Mouse (Mus musculus): ENCODE measurements at regions not wholly inside any gene's neighbourhood (a gene's known extent, or its start where the extent isn't known, plus 50 kb on each side); places are given as distances from the start of the nearest gene placed in this dataset.

DNA sequence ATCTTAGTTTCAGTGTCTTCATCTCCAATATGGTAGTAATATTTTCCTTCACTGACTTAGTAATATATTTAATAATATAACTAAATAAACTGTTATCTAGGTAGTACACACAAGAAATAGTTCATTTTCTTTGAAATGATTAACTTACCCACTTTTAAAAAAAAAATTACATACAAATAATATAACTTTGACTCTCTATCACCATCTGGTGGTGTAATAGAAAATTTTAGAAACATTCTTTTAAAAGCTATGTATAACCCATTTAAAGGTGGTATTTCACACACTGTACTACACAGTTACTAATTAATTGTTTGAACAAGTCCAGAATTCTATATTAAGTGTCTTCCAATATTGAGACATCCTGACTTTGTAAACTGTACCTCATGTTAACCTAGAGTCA, 53.9 kb upstream of the Olfr266 start:
- no peak for DNase-seq

DNA sequence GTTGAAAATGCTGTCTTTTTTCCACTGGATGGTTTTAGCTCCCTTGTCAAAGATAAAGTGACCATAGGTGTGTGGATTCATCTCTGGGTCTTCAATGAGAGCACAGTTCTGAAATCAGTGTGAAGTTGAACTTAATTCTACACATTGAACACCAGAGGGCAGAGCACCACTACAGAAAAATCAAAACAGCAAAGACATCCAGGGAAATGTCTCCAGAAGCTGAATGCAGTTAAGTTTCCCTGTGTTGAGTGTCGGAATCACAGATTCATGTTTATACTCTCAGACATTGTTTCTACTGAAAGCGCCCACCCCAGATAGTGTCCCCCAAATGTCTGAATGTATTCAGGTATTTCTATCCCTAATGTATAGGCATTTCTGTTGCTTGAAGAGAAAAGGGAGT, 77.1 kb upstream of the Olfr266 start:
- DNase-seq = peak; percentile 28

DNA sequence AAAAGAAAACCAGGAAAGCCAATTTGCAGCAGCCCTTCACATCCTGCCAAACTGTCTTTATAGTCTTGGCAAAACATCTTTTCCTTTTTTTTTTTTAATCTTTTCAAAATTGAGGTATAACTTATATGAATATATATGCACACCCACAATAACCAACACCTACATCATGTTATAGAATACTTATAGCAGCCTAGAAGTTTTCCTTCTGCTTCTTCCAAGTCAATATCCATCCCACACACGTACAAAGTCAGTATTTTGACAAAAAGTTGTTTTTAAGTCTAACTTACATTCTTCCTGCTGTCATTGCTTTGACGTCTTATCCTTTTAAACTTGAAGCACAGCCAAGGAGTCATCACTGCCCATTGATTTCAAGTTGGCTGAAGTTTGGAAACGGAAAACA, 80.6 kb upstream of the Olfr266 start:
- DNase-seq = no peak

DNA sequence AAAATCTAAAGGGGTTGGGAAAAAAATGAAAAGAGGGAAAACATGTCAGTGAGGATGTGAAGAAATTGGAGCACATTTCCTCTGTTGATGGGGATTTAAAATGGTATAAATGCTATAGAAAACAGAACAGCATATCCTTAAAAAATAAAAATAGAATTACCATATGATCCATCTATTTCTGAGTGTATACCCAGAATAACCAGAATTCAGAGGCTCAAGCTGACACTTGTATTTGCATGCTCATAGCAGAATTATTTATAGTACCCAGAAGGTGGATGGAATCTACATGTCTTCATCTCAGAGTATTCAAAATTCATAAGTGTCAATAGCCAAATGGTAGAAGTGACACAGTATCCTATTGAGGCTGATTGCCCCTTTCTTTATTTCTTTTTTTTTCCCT, 99.9 kb upstream of the Kcna3 start:
- DNase-seq = no peak

DNA sequence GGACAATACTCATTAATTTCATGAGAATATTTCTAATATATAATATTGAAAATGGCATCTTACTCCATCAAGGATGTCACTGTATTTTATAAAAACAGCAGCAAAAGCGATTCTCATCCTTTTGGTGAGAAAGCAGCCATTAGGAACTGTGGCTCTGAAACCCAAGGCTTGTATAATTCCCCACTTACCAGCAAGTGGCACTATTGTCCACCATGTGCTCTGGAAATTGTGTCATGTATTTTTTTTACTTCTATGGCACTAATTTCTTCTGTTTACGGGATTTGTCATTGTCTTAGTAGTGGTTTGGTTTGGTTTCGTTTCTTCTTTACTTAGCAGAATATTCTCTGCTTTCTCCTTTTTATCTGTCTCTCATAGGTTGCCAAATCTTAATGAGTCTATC, 95.9 kb upstream of the Kcna3 start:
- peak; percentile 35 for DNase-seq

DNA sequence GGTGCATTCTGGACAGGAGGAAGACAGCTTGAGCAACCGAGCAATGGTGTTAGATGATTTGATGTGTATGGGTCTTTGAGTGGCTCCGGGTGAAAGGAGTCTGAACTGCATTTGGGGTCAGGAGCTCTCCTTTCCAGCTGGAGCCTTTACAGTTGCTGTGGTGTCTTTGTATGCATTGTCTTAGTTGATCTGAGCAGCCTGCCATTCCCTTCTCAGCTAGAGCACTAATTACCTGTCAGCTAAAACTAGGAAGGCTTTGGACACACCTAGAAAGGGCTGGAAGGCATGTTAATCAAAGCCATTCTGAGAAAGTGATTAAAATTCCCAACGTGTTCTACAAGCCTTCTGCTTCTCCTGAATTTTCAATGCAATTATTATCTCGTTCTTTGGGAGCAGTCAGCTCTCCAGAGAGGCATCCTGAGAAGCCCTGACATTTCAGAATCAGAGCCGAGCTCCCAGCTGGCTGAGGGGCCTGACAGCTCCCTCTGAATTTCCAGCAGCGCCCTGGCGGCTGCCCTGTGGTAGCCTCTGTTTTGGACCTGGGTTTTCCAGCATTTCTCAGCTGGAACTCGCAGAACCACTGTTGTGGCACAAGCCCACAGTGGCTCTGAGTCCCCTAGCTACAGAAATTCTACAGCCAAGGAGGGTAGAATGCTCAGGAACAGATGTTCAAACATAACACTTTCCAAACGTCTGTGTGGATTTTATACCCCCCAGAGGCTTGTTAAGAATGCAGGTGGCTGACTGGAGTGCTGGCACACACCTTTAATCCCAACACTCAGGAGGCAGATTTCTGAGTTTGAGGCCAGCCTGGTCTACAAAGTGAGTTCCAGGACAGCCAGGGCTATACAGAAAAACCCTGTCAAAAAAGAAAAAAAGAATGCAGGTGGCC, 80.2 kb upstream of the Kcna3 start:
- DNase-seq = no peak

DNA sequence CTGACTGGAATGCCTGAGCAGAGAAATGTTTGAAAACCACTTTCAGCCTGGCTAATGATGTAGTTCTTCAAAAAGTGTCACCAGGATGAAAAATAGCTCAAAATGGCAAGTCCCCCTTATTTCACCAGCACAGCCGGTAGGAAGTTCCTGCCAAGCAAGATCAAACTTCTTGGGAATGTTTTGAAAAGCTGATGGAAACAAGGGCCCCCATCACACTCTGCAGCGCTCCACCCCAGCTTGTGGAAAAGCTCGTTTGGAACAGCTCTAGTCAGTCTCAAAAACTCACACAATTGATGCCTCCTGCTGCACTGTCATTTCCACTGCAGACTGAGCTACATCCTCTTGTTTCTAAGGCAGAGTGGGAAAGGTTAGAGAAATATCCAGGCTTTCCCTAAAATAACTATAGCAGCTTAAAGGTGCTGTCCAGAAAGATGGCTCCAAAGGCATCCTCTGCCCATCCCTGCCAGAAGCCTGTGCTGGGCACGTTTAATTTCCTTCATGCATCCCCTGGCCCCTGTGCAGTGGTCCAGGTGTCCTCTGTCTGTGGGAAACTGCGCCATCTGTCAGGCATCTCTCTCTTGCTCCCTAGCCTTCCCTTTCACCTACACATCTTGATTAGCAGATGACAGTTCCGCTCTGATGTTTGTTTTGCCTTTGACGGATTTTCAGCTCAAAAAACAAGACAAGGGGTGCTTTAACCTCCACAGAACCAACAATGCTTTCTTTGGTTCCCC, 78.6 kb upstream of the Kcna3 start:
- DNase-seq = no peak

DNA sequence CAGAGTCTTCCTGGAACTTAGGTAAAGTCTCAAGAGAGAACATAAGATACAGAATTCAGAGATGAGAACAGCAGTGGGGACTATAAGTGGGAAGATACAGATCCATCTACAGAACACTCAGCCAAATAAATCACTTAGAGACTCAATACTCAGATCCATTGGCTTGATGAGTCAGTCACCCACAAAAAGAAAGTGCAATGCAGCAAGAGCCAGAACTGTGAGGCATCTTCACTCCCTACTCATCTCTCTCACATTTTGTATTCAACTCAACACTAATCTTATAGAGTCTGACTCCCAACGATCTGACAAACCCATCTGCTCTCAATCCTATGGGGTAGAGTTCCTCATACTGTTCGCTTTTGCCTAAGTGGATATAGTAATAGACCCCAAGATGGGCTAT, 77.8 kb upstream of the Kcna3 start:
- no peak for DNase-seq

DNA sequence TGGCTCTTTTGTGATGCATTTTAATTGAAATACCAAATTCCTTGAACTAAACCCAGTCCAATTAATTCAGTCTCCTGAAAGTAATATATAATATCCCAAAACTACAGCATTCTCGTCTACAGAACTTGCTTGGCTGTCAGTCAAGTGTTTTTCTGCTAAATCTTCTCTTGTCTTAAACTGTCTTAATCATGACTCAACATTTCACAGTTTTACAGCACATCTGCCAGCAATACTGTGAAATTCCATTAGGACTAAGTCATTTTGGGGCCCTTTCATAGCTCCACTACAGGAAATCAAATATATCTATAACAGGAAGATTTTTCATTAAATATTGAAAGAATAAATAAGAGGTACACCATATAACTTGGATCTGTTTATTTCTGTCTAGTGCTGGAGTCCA, 75.4 kb upstream of the Kcna3 start:
- DNase-seq = no peak

DNA sequence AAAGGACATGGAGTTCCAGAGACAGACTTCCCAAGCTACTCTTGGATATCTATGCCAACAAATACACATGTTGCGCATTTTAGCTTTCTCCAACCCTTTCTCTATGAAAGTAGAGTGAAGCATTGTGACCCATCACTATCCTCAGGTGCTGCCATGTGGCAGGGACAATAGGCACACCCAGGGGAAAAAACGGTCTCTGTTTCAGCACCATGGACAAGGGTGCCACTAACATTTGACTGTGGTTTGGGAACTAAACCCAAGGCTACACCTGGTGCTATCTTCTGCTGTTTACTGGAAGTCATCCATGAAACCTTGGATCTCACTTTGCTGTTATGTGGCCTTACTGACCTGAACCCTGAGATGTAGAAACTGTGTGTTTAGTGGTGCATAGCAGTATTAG, 73.5 kb upstream of the Kcna3 start:
- peak; percentile 50 for DNase-seq

DNA sequence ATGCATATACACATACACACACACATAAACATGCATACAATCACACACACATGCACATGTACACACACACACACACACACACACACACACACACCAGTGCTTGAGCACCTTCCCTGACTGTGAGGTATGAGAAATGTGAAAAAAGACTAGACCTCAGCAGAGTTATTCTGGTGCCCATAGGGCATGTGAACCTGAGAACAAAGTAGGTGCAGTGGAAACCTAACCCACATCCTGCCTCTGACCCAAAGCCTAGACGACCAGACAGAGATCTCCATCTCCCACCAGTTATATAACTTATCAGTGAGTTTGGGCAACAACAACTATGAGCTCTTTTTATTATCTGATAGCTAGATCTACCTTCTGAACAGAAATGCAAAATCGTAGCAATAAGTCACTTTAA, 69.8 kb upstream of the Kcna3 start:
- DNase-seq = peak; percentile 10

DNA sequence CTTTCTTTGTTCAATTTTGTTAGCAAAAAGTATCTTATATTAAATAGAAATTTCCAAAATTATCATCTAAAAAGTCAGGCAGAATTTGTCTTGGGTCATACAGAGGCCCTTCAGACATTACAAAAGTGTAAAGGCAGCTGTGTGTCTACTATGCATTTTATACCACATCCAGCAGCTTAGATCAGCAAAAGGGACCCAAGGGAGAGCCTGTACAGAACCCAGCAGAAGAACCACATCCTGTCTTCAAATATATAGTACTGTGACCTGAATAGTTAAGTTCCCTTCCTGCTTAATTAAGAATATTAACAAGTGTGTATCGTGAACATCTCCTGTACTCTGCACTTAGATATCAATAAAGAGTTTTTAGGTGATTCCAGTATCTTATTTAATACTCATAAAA, 68.5 kb upstream of the Kcna3 start:
- DNase-seq = no peak

DNA sequence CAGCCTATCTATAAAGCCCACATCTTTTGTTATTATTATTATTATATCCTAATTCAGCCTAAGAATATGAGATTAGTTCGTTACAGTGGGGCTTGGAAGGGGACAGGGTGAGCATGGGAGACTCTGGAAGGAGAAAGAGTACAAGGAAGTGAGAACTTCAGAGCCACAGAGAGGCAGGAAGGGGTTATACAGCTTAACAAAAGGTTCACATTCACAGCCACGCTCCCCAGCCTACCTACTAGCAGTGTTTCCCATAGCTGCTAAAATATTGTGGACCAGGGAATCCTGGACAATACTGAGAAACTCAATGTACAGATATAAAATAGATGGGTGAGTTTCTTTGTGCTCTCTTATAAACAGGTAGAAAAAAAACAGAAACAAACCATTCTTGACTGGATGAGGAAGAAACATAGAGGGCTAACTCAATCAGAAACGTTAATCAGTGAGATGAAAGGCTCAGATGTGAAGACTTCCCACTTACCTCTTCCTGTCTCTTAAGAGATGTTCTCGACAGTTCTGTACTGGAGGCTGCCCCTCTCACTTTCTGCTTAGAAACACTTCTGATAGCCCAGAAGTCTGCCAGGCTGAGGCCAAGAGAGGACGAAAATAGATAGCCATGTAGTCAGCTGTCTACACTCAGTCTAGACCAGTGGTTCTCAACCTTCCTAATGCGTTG, 61.7 kb upstream of the Kcna3 start:
- no peak for DNase-seq

DNA sequence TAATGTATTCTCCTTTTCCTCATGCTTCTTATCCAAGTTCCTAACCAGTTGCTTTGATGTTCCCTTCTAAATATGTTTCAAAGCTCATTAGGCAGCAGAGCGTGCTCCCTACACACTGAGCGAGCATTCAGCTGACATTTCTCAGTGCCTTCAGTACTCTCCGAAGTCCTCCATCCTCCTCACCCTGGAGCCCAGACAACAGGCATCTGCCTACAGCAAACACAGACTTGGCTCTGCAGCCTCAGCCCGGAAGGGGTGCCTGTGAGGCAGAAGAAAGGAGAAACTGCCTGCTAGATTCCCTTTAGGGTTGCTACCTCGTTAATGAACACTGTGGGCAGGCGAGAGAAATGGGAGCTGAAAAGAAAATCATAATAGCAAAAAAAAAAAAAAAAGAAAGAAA, 57.2 kb upstream of the Kcna3 start:
- no peak for DNase-seq

DNA sequence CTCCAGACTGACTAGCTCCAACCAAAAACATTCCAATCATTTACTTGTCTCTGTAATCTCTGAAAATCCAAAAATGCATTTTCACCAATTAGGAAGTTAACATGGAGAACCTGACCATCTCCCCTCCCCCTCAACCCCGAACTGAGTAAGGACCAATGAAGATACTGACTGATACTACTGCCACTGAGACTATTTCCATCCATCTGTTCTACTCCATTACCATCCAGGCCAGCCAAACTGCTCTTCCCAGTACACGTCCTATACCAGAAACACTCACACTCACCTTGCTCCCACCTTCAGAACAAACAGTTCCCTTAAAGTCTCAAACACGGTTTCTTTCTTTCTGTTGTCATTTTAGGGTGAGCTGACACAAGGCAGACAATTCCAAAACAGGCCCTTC, 55.1 kb upstream of the Kcna3 start:
- no peak for DNase-seq

DNA sequence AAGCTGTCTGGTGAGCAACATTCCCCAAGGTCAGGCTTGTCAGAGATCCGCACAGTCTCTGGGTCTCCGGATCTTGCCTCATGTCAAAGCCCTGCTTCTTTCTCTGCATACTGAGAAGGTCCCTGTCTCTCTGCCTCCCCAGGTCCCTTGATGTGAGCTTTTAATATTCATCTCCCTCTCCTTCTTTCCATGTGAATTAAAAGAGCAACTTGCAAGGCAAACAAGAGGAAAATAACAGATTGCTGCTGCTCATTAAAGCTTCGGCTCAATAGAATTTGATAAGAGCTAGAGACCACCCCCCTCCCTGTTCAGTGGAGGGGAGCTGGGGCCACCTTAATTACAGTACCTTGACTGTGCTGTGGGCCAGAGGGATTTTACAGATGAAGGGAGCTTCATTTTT, 54.6 kb upstream of the Kcna3 start:
- no peak for DNase-seq

DNA sequence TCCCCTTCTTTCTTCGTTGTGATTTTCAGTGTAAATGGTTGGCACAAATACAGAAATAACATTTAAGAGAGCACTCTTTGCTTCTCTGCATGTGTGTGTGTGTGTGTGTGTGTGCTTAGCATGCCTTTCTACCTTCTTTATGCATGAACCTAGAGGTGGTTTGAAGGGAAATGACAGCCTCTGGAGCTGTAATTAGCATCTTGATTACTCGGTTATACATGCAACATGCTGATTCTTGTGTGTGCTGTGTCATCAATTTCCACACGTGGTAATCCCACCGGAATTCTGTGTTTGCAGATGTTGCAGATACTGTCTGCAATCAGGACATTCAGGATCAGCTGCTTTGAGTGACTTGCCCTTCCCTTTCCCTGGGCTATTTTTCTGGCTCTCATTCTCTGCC, 51.7 kb upstream of the Kcna3 start:
- no peak for DNase-seq

Data from thymus, postnatal 14 days (tissue).